ENCODE assay signal across 6 mouse cellular contexts in genomic region chr7:106031612-106032150, GRCm38 (mm10).
DNase-seq lines count a peak whose midpoint lies in the region; ATAC-seq and TF ChIP-seq lines count a peak whose summit lies in the region.
"Not testable (repeated sequence)": the region's sequence is repeated elsewhere in the genome, so short reads cannot be mapped to it uniquely, and the experiment has no call there.

No protein-coding gene starts in this region.

- TF ChIP-seq EP300 in liver, postnatal 0 days (IDR thresholded peaks at IDR 0.05; ENCODE audit: low read depth), result not testable (repeated sequence)

- not testable (repeated sequence) for DNase-seq in Patski (ENCODE audit: low read depth, low spot score); liver, postnatal 0 days

- not testable (repeated sequence) for H3K4me2 ChIP-seq in liver, postnatal 0 days (ENCODE audit: low read depth, low read length)

- not testable (repeated sequence) for H3K9ac ChIP-seq in liver, postnatal 0 days (replicated peaks)

- H3K36me3 ChIP-seq in liver, postnatal 0 days (replicated peaks; ENCODE audit: insufficient read depth, low read length), result not testable (repeated sequence)

- not testable (repeated sequence) for H3K9me3 ChIP-seq in liver, postnatal 0 days (ENCODE audit: low read length)

- H3K27me3 ChIP-seq in Patski; liver, postnatal 0 days (ENCODE audit: insufficient read depth, low read length): not testable (repeated sequence)

- in situ Hi-C loops in Patski (cut with MboI; ENCODE audit: low pct_unique_long_range_greater_than_20kb), result not testable (repeated sequence)

- H3K4me1 ChIP-seq in liver, postnatal 0 days (ENCODE audit: insufficient read depth), result not testable (repeated sequence)

- ATAC-seq in CD4-positive, CD25-positive, alpha-beta regulatory T cell, adult 4 months, result peak; percentile 60
- ATAC-seq in Patski, result peak; percentile 62
- ATAC-seq in common myeloid progenitor, adult 5-6 weeks (replicated peaks; ENCODE audit: low read depth, poor library complexity, severe bottlenecking), result peak; percentile 50
- peak; percentile 43 for ATAC-seq in inflammation-experienced regulatory T-cells, adult 6 months
- peak; percentile 90 for ATAC-seq in liver, postnatal 0 days
- ATAC-seq in megakaryocyte progenitor cell, adult 5-6 weeks (replicated peaks; ENCODE audit: poor library complexity), result peak; percentile 64

- POLR2A ChIA-PET in Patski (lab: Charles Lee), result not testable (repeated sequence)

- CTCF ChIA-PET in Patski (lab: Charles Lee), result not testable (repeated sequence)

- not testable (repeated sequence) for H3K27ac ChIP-seq in liver, postnatal 0 days (ENCODE audit: low read depth)

- TF ChIP-seq CTCF in Patski (IDR thresholded peaks at IDR 0.05); liver, postnatal 0 days (IDR thresholded peaks at IDR 0.05; ENCODE audit: low read depth): not testable (repeated sequence)

- H3K4me3 ChIP-seq in liver, postnatal 0 days (ENCODE audit: low read depth, low read length), result not testable (repeated sequence)
